Mouse (Mus musculus) lung, adult 2 months (tissue): Measurements from ENCODE around the gene Cenpj. TPM values are rescaled to one million over a fixed set of nuclear protein-coding genes. Genes with fewer than 3 reads are reported as not detected.
A peak's percentile ranks its signal among the peaks of the same experiment; 100 is the strongest.

ENCODE experiments used
- DNase-seq: peaks from one replicate; pipeline ENCODE4 v3.0.0; 2022
- H3K4me1 ChIP-seq: fragments of 200-500 bp; 2 replicates; pipeline ENCODE4 v1.6.1; 2011; ENCODE audit warnings: low read length; ENCODE audit not compliant: control insufficient read depth, insufficient read depth
- H3K4me3 ChIP-seq: fragments of 200-500 bp; replicated peaks from 2 replicates; pipeline ENCODE3; 2011; ENCODE audit warnings: low read depth, mild to moderate bottlenecking, control low read depth, low read length; ENCODE audit errors: extremely low read depth
- CTCF ChIP-seq: fragments of 200-500 bp; IDR thresholded peaks from 2 replicates; pipeline ENCODE4 v1.5.1; 2011; ENCODE audit warnings: mild to moderate bottlenecking, low read length, control low read depth; ENCODE audit not compliant: insufficient read depth
- POLR2A ChIP-seq: fragments of 200-500 bp; IDR thresholded peaks from 2 replicates; pipeline ENCODE4 v1.6.1; 2011; ENCODE audit warnings: low read depth, mild to moderate bottlenecking, control low read depth, low read length, borderline replicate concordance; ENCODE audit errors: extremely low read depth
- WGBS: fragments of 180-500 bp; shearing (Covaris S2); methylation state at CpG from one replicate; pipeline ENCODE4 v1.1.7; 2018; 5-methylcytosine and 5-hydroxymethylcytosine counted together
- polyA plus RNA-seq: library from polyadenylated mRNA; depleted of rRNA; stranded (reverse); fragments of >200 nt; gene quantifications from 2 replicates; pipeline ENCODE4 v1.2.3, GENCODE M21; 2012; rRNA removed

The Cenpj gene
- polyA plus RNA-seq, 1 experiment = 3.3 TPM

- Histone ChIP-seq H3K4me3 (no peak overlapping the region), H3K4me1 (no peaks in the 10 kb centered on the region)
- DNase-seq = no peak
- 95% methylated on average over 7 of the region's 7 CpGs for WGBS
- TF ChIP-seq POLR2A (no peak), CTCF (no peak)
Observed at GRCm38 (mm10) chr14:56553331-56553730, 21.9 kb downstream of the Cenpj start.

- Histone ChIP-seq H3K4me3 (no peak overlapping the region), H3K4me1 (no peaks in the 10 kb centered on the region)
- WGBS = 89% methylated on average over 6 of the region's 6 CpGs
- DNase-seq = no peak
- no peak for TF ChIP-seq POLR2A
- TF ChIP-seq CTCF = no peak
Observed at GRCm38 (mm10) chr14:56552924-56553323, 22.3 kb downstream of the Cenpj start.

- no peak for TF ChIP-seq CTCF
- no peak for TF ChIP-seq POLR2A
- Histone ChIP-seq H3K4me3 (no peak overlapping the region), H3K4me1 (no peaks in the 10 kb centered on the region)
- WGBS = 82% methylated on average over 4 of the region's 4 CpGs
- DNase-seq = no peak
Observed at GRCm38 (mm10) chr14:56550960-56551359, 24.3 kb downstream of the Cenpj start.

- WGBS = 97% methylated on average over 4 of the region's 4 CpGs
- Histone ChIP-seq H3K4me3 (no peak overlapping the region), H3K4me1 (no peaks in the 10 kb centered on the region)
- DNase-seq = no peak
- TF ChIP-seq POLR2A (no peak), CTCF (no peak)
Observed at GRCm38 (mm10) chr14:56545491-56545890, 29.7 kb downstream of the Cenpj start.

GRCm38 (mm10) chr14:56544946-56545345 is 30.3 kb downstream of the Cenpj start:
- no peaks in the 10 kb centered on the region for H3K4me1 ChIP-seq
- WGBS = 82% methylated on average over 1 of the region's 1 CpGs

GRCm38 (mm10) chr14:56530788-56531187 is 44.4 kb downstream of the Cenpj start:
- no peak for DNase-seq
- TF ChIP-seq POLR2A = no peak
- no peak for TF ChIP-seq CTCF
- no peak overlapping the region for H3K4me3 ChIP-seq
- 79% methylated on average over 2 of the region's 2 CpGs for WGBS
- no peaks in the 10 kb centered on the region for H3K4me1 ChIP-seq

More at GRCm38 (mm10) chr14:56544946-56545345, 30.3 kb downstream of the Cenpj start:
- TF ChIP-seq CTCF = no peak
- TF ChIP-seq POLR2A = no peak
- no peak overlapping the region for H3K4me3 ChIP-seq
- no peak for DNase-seq

GRCm38 (mm10) chr14:56514775-56515174 is 60.5 kb downstream of the Cenpj start:
- 79% methylated on average over 2 of the region's 2 CpGs for WGBS

GRCm38 (mm10) chr14:56512084-56512483 is 63.1 kb downstream of the Cenpj start:
- H3K4me3 ChIP-seq = no peak overlapping the region
- TF ChIP-seq CTCF = peak; percentile 51
- TF ChIP-seq POLR2A = no peak
- no peaks in the 10 kb centered on the region for H3K4me1 ChIP-seq
- WGBS = 29% methylated on average over 6 of the region's 6 CpGs
- DNase-seq = no peak

More at GRCm38 (mm10) chr14:56514775-56515174, 60.5 kb downstream of the Cenpj start:
- no peak for DNase-seq
- no peak for TF ChIP-seq POLR2A
- Histone ChIP-seq H3K4me3 (no peak overlapping the region), H3K4me1 (no peaks in the 10 kb centered on the region)

GRCm38 (mm10) chr14:56506743-56507142 is 68.5 kb downstream of the Cenpj start:
- TF ChIP-seq POLR2A (no peak), CTCF (no peak)
- WGBS = 55% methylated on average over 3 of the region's 3 CpGs
- DNase-seq = no peak
- H3K4me1 ChIP-seq = no peaks in the 10 kb centered on the region
- no peak overlapping the region for H3K4me3 ChIP-seq

GRCm38 (mm10) chr14:56502407-56502806 is 72.8 kb downstream of the Cenpj start:
- H3K4me3 ChIP-seq = no peak overlapping the region
- H3K4me1 ChIP-seq = no peaks in the 10 kb centered on the region
- TF ChIP-seq CTCF (no peak), POLR2A (no peak)
- WGBS = 66% methylated on average over 4 of the region's 4 CpGs
- DNase-seq = no peak

GRCm38 (mm10) chr14:56489806-56490205 is 85.4 kb downstream of the Cenpj start:
- H3K4me3 ChIP-seq = no peak overlapping the region
- H3K4me1 ChIP-seq = no peaks in the 10 kb centered on the region
- DNase-seq = no peak
- no peak for TF ChIP-seq POLR2A
- no peak for TF ChIP-seq CTCF

Other genes starting within 250 kb of the Cenpj start
- gene Atp12a, start 210.4 kb downstream of the Cenpj start, polyA plus RNA-seq = 0.04 and 0.22 TPM in 2 replicates
- gene Rnf17, start 172.8 kb downstream of the Cenpj start, polyA plus RNA-seq = not detected in 2 replicates
- gene Parp4, start 194 bp upstream of the Cenpj start, polyA plus RNA-seq = 7.2 and 14.4 TPM in 2 replicates
- gene Mphosph8, start 92.8 kb upstream of the Cenpj start, polyA plus RNA-seq = 3.3 and 5.8 TPM in 2 replicates
- gene Pspc1, start 202.9 kb upstream of the Cenpj start, polyA plus RNA-seq = 5.6 and 6.0 TPM in 2 replicates
- 4.2 and 6.8 TPM in 2 replicates for gene Zmym5, start 236.3 kb upstream of the Cenpj start, polyA plus RNA-seq